Mouse (Mus musculus): ENCODE measurements at regions not wholly inside any gene's neighbourhood (a gene's known extent, or its start where the extent isn't known, plus 50 kb on each side); places are given as distances from the start of the nearest gene placed in this dataset.

DNA sequence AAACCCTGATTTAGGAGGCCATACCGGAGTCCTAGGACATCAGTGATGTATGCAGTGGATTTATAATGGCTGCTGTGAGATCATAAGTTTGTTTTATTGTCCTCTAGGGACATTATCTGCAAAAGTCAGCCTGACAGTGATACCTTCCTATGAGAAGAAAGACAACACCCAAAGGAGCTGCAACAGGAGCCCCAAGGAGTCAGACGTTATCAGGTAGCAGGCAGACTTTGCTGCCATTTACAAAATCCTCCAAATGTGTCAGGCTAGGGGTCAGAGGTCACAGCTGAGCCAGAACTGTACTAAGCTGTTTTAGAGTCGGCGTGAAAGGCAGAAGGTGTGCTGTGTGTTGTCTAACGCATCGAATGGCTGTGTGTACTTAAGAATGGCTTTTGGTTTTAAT lies 65.4 kb upstream of the Kif2a start:
- peaks cover 75% of the 10 kb centered on the region for H3K36me3 ChIP-seq (ENCODE audit: control insufficient read depth)
- H3K9me3 ChIP-seq (ENCODE audit: control insufficient read depth, low read length): no peaks in the 10 kb centered on the region
- no peak for TF ChIP-seq GATA1 (IDR thresholded peaks at IDR 0.05; ENCODE audit: low read length)
- peak; percentile 48; the same call in 2 of the 3 replicates for TF ChIP-seq TAL1 (IDR thresholded peaks at IDR 0.05; ENCODE audit: low read length)
- H3K27me3 ChIP-seq (ENCODE audit: control insufficient read depth): no peaks in the 10 kb centered on the region
- H3K4me3 ChIP-seq (replicated peaks): no peak overlapping the region
- H3K4me1 ChIP-seq (ENCODE audit: control insufficient read depth): peaks cover 40% of the 10 kb centered on the region

DNA sequence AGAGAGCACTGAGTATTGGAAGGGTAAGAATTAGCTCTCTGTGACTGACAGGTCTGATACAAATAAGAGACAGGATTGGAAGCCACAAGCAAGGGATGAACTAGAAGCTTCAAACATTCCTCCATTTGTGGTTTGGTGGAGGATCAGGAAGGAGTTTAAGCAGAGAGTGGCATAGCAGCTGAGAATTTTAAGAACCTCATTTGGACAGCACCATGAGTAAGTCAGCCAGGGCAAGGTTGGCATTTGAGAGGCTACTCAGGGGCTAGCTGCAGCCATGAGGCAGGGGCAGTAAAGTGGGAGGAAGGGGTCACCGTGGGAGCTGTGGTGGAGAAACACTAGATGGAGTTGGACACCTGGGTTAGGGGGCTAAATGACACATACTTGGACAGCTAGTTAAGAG lies 56.2 kb upstream of the Kif2a start:
- Histone ChIP-seq H3K4me3 (replicated peaks) (no peak overlapping the region), H3K36me3 (ENCODE audit: control insufficient read depth) (peaks cover 43% of the 10 kb centered on the region), H3K4me1 (ENCODE audit: control insufficient read depth) (peaks cover 64% of the 10 kb centered on the region), H3K9me3 (ENCODE audit: control insufficient read depth, low read length) (no peaks in the 10 kb centered on the region), H3K27me3 (ENCODE audit: control insufficient read depth) (0 out of 2 replicates have a peak, but pooled peaks cover 2% of the 10 kb centered on the region)
- TF ChIP-seq TAL1 (IDR thresholded peaks at IDR 0.05; ENCODE audit: low read length) (no peak), GATA1 (IDR thresholded peaks at IDR 0.05; ENCODE audit: low read length) (no peak)

DNA sequence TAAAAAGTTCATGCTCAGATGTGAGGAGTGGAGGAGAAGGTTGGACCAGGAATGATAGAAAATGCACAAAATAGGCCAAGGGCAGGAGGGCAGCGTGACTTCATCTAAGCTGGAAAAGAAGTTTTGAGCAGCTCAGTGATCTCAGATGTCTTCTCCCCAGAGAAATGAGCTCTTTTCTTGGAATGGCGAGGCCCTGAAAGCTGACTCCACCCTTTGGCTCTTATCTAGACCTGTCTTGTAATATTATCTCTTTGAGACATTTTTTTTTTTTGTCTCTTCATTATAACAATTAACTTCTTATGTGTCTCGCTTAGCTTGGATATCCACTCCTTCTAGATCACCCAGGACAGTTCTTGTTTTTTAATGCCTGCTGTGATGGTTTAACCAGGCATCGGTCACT lies 53.0 kb upstream of the Kif2a start:
- Histone ChIP-seq H3K36me3 (ENCODE audit: control insufficient read depth) (peaks cover 37% of the 10 kb centered on the region), H3K4me3 (replicated peaks) (peak overlapping the region; percentile 17), H3K27me3 (ENCODE audit: control insufficient read depth) (0 out of 2 replicates have a peak, but pooled peaks cover 2% of the 10 kb centered on the region), H3K4me1 (ENCODE audit: control insufficient read depth) (peaks cover 71% of the 10 kb centered on the region), H3K9me3 (ENCODE audit: control insufficient read depth, low read length) (no peaks in the 10 kb centered on the region)
- TF ChIP-seq GATA1 (IDR thresholded peaks at IDR 0.05; ENCODE audit: low read length): no peak
- TF ChIP-seq TAL1 (IDR thresholded peaks at IDR 0.05; ENCODE audit: low read length): no peak

DNA sequence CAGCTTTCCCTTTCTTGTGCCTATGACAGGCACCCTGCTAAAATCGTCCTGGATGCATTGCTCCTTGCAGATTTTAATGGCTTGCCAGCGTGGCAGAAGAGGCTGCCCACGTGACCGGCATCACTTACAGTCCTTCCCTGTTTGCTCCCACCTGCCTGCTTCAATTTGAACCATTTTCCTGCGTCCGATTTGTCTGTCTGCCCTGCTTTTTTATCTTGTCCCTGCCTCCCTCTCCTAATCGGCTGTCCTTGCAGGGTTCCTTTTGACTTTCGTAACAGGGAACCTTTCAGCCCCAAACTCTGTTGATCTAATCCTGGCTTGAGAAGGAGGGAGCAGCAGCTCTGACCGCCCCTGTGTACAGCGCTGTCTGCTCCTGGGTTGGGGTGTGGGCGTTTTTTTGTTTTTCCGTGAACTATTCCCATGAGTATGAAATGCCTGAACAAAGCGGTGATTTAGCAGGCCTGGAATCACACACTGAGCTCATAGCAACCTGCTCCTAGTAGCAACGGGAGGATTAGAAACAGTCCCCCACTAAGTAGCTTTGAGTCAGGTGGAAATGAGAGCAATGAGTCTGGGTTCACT lies 51.2 kb upstream of the Kif2a start:
- Histone ChIP-seq H3K27me3 (ENCODE audit: control insufficient read depth) (0 out of 2 replicates have a peak, but pooled peaks cover 2% of the 10 kb centered on the region), H3K36me3 (ENCODE audit: control insufficient read depth) (peaks cover 47% of the 10 kb centered on the region), H3K4me3 (replicated peaks) (peak overlapping the region; percentile 40), H3K4me1 (ENCODE audit: control insufficient read depth) (peaks cover 74% of the 10 kb centered on the region), H3K9me3 (ENCODE audit: control insufficient read depth, low read length) (no peaks in the 10 kb centered on the region)
- TF ChIP-seq TAL1 (IDR thresholded peaks at IDR 0.05; ENCODE audit: low read length) (no peak), GATA1 (IDR thresholded peaks at IDR 0.05; ENCODE audit: low read length) (no peak)

DNA sequence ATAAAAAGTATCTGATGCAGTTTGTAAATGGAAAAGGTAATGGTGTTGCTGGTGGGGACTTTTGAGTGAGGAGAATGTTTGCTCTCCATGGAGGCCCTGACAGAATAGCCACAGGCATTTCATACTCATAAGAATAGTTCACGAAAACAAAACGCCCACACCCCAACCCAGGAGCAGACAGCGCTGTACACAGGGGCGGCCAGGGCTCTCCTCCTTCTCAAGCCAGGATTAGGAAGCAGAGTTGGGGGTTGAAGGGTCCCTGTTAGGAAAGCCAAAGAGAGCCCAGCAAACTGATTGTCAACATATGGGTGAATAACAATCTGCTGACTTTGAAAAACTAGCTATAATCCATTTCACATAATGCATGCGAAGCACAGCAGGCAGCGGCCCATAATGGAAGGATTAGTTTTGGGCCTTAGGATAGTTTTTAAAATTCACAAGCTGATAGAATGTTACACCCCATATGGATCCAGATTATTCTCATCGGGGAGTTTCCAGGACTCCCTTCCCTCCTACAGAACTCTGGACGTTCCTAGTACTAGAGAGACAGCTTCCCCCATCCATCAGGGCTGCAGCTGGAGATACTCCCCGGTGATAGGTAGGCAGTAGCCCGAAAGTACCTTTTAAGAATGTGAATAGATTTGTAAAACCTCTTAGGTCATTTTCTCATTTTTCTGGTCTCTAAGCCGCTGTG lies 50.6 kb upstream of the Kif2a start:
- H3K4me3 ChIP-seq (replicated peaks): peak overlapping the region; percentile 40
- peaks cover 75% of the 10 kb centered on the region for H3K4me1 ChIP-seq (ENCODE audit: control insufficient read depth)

More for the DNA sequence above, 50.6 kb upstream of the Kif2a start:
- H3K9me3 ChIP-seq (ENCODE audit: control insufficient read depth, low read length): no peaks in the 10 kb centered on the region
- H3K36me3 ChIP-seq (ENCODE audit: control insufficient read depth): peaks cover 47% of the 10 kb centered on the region
- 0 out of 2 replicates have a peak, but pooled peaks cover 2% of the 10 kb centered on the region for H3K27me3 ChIP-seq (ENCODE audit: control insufficient read depth)
- TF ChIP-seq TAL1 (IDR thresholded peaks at IDR 0.05; ENCODE audit: low read length) (no peak), GATA1 (IDR thresholded peaks at IDR 0.05; ENCODE audit: low read length) (no peak)
